Mouse (Mus musculus) C2C12 (cell line): Measurements from ENCODE around the gene A630095N17Rik.
A peak's percentile ranks its signal among the peaks of the same experiment; 100 is the strongest.

Experiments used
- CEBPB ChIP-seq: IDR thresholded peaks from one replicate; pipeline ENCODE4 v1.6.1; 2011; ENCODE audit warnings: low read depth, mild to moderate bottlenecking, control low read depth, moderate library complexity
- CTCF ChIP-seq: IDR thresholded peaks from one replicate; pipeline ENCODE4 v1.5.1; 2011; ENCODE audit not compliant: control insufficient read depth, insufficient read depth, insufficient read length
- FOSL1 ChIP-seq: IDR thresholded peaks from one replicate; pipeline ENCODE4 v1.8.0; 2011; ENCODE audit warnings: mild to moderate bottlenecking, low read length; ENCODE audit not compliant: poor library complexity, insufficient read depth, severe bottlenecking
- MAX ChIP-seq: IDR thresholded peaks from one replicate; pipeline ENCODE4 v1.6.1; 2011; ENCODE audit warnings: mild to moderate bottlenecking, control low read depth
- MYOD1 ChIP-seq: IDR thresholded peaks from one replicate; pipeline ENCODE4 v1.6.1; 2011; ENCODE audit warnings: low read depth; ENCODE audit not compliant: control insufficient read depth, insufficient read length
- MYOG ChIP-seq: IDR thresholded peaks from one replicate; pipeline ENCODE4 v1.6.1; 2011; ENCODE audit not compliant: control insufficient read depth, insufficient read length; ENCODE audit errors: extremely low read depth
- USF1 ChIP-seq: IDR thresholded peaks from one replicate; pipeline ENCODE4 v1.6.1; 2011; ENCODE audit warnings: low read depth, mild to moderate bottlenecking, control low read depth, moderate library complexity

GRCm38 (mm10) chr1:75179334-75180104 is 52.4 kb downstream of the A630095N17Rik start:
- TF ChIP-seq CTCF (no peak), USF1 (no peak), MAX (no peak), FOSL1 (peak; percentile 31), MYOG (no peak), MYOD1 (peak; percentile 45), CEBPB (no peak)
